Mouse (Mus musculus) ES-E14 (cell line): ENCODE data around the gene Gm9903.

Experiments used
- CHD2 ChIP-seq: IDR thresholded peaks from 2 replicates; pipeline ENCODE4 v1.6.1; 2014; ENCODE audit warnings: mild to moderate bottlenecking, low read depth, low read length, inconsistent platforms
- HCFC1 ChIP-seq: IDR thresholded peaks from 2 replicates; pipeline ENCODE4 v1.6.1; 2012; ENCODE audit warnings: low read length, inconsistent platforms, borderline replicate concordance; ENCODE audit not compliant: insufficient read depth
- ZC3H11A ChIP-seq: IDR thresholded peaks from 2 replicates; pipeline ENCODE4 v1.6.1; 2012; ENCODE audit warnings: low read depth, mild to moderate bottlenecking, inconsistent platforms, low read length, borderline replicate concordance
- ZNF384 ChIP-seq: IDR thresholded peaks from 2 replicates; pipeline ENCODE4 v1.6.1; 2012; ENCODE audit warnings: low read depth, low read length, inconsistent platforms

GRCm38 (mm10) chr5:33609226-33609625 is 20.5 kb upstream of the Gm9903 start:
- no peak for TF ChIP-seq CHD2
- TF ChIP-seq ZC3H11A, result no peak
- TF ChIP-seq HCFC1, result no peak
- no peak for TF ChIP-seq ZNF384
